Mouse (Mus musculus): ENCODE results near the gene Sumf1.

Gene Sumf1

GRCm38 (mm10) chr6:108146637-108147036 lies 38.7 kb downstream of the Sumf1 start:
- no peak for DNase-seq (ENCODE audit: low spot score)

DNA sequence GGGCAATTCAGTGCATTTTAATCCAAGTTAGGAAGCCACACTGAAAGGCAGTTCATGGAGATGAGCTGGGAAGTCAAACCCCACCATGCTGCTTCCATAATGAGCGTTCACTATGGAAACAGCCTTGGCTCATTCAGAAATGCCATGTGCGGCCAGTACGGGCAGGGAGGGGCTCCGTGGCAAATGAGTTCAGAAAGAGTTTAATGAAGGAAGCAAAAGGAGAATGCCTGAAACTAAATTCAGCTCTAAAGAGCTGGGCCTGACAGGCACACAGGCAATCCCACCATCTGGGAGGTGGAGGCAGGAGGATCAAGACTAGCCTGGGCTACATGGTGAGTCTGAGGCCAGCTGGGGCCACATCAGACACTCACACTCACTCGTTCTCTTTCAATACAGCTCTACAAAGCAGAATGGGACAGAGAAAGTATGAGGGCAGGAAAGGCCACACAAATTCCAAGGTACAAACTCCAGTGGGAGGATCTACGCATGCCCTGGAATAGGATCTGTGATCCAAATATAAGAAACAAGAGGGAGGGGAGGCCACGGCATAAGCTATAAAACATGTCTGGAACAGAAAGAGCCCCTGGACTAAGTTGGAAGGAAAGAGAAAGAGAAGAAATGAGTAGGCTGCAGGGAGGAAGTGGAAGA lies 39.3 kb downstream of the Sumf1 start:
- peak; percentile 81 for DNase-seq (ENCODE audit: low spot score)

DNA sequence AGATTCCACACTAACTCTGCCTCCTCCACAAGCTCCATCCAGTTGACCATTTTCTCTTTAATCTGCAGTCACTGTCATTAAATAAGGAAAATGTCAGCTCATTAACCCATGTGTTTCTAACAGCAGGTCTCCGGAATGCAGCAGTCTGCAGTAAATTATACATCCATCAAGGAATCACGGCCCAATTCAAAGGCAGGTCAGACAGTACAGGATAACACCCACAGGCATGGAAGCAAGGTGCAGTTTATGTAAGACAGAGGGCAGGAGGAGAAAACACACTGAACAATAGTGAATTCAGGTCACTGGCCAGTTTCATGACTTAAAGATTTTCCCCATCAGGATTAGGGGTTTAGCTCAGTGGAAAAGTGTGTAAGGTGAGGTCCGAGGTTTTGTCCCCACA lies 40.1 kb downstream of the Sumf1 start:
- DNase-seq (ENCODE audit: low spot score) = no peak

- no peak for DNase-seq (ENCODE audit: low spot score)
Observed at GRCm38 (mm10) chr6:108142796-108143195, 42.6 kb downstream of the Sumf1 start.

DNA sequence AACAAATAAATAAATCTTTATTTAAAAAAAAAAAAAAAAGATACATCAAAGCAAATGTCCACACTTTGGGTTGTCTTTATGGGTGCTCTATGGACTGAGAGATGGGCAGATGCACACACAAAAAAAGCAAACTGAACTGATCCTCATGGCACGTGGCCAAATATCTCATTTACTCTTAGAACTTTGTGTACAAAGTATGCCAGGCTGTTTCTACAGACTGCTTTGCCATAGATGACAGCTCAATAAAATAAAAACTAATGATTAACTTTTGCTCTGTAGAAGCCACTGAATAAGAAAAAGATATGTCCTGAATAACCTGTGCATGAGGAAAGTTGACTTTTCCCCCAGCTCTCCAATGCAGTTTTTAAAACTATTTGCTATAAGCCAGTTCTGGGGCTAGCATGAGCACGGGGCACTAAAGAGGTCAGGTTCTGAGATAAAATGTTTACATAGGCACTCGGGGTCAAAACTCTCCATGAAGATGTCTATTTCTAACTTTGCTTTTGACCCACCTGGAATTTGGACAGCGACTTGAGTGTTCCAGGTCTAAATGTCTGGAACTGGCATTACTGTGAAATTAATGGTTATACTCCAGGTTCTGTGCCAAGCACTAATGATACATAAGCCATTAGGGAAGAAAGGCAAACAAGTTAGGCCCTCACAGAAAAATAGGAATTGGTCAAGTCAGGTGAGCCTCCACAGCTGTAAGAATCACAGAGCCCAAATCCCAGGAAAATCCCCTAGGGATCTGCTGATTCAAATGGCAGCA lies 44.5 kb downstream of the Sumf1 start:
- DNase-seq (ENCODE audit: low spot score) = no peak

DNA sequence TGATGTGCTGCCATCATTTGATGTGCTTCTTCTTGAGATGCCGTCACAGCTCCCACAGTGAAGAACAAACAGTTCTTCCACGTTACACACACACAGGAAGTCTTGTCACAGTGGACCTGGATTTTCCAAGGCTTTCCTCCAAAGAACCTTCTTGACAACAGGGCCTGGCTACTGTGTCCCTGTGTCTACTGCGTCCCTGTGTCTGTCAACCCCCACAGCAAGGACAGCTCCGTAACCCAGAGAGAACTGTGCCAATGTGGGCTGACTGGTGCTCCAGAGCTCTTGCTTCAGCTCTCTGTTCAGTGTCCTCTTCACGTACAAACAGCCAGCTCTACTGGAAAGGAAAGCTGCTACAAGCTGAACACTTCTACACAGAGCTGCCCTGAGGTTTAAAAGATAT lies 48.4 kb downstream of the Sumf1 start:
- DNase-seq (ENCODE audit: low spot score) = no peak

DNA sequence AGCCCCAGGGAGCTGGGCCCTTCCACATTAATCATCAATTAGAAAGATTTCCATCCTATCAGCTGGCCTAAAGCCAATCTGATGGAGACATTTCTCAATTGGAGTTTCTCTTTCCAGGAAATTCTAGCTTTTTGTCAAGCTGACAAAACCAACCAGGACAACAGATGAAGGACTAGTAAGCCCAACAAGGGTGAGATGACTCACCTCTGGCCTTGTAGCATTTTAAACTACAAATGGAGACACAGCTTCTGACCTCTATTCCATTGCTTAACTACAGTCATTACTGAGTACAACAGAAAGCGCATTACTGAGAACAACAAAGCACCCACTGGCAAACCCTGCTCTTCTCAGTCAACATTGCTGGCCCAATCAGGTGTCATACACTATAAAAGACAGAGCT lies 49.1 kb downstream of the Sumf1 start:
- no peak for DNase-seq (ENCODE audit: low spot score)

GRCm38 (mm10) chr6:108132268-108132935 lies 53.0 kb downstream of the Sumf1 start:
- DNase-seq (ENCODE audit: low spot score) = no peak

DNA sequence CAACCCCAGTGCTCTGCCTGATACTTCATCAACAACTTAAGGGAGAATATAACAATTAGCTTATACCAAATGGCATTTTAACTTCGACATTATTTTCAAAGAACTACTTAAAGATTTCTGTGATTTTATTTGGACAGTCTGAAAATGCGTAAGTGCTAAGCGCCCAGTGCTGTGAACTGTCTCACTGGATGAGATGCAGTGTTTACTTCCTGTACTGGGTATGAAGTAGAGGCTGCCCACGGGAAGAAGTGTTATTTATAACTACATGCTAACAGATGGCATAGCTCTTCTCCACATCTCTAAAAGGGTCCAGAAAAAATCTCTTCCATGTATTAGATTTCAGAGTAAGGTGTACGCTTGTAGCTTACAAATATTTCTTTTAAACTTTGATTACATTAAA lies 54.7 kb downstream of the Sumf1 start:
- no peak for DNase-seq (ENCODE audit: low spot score)

DNA sequence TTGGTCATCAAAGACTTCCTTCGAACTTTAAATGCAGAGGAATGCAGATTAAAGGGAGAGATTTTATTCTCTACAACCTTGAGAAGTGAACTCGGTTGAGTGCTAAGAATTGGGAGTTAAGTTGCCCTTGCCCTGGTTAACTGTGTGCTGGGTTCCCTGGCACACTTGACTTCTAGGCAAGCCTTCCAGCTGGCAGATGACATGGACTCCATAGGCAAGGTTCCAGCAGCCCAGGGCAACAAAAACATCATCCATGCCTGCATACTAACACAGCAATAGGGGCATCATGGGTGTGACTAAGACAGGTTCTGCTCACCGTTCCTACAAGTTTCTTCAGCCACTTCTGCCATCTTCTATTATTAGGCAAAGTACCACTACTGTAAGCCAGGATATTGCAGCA lies 58.8 kb downstream of the Sumf1 start:
- no peak for DNase-seq (ENCODE audit: low spot score)

DNA sequence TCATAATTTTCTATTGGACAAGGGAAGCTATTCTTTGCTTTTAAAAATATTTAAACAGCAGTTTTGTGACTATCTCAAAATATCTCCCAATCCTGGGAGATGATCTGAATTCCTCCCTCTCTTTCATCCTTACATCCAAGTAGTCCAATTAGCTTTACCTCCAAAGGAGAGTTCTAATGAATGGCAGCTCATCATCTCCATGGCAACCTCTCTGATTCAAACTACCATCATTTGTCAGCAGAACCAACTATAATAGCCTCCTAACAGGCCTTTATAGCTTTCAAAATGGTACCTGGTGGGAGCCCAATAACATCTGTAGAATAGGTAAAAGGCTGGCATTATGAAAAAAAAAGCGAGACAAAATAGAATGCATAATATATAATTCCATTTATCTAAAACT lies 59.9 kb downstream of the Sumf1 start:
- no peak for DNase-seq (ENCODE audit: low spot score)

- DNase-seq (ENCODE audit: low spot score) = no peak
Observed at GRCm38 (mm10) chr6:108117881-108118280, 67.5 kb downstream of the Sumf1 start.

- no peak for DNase-seq (ENCODE audit: low spot score)
Observed at GRCm38 (mm10) chr6:108114971-108115370, 70.4 kb downstream of the Sumf1 start.

GRCm38 (mm10) chr6:108111693-108112092 lies 73.7 kb downstream of the Sumf1 start:
- DNase-seq (ENCODE audit: low spot score) = peak; percentile 8

DNA sequence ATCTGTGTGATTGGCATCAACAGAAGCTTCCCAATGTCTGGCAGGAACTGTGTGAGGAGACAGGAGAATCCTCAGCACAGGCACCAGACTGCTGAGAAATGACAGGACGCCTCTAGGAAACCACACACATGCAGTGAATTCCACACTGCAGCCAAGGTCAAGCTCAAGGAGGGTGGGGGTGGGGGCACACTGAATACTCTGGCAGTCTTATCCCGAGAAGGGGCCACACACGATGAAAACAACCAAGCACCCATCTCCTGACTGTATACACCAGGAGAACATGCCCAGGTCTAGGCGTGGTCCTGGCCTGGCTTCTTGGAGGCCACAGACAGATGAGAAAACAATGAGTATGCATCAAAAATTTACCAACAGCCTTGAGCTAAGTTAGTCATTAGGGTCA lies 75.0 kb downstream of the Sumf1 start:
- no peak for DNase-seq (ENCODE audit: low spot score)

GRCm38 (mm10) chr6:108107376-108107775 lies 78.0 kb downstream of the Sumf1 start:
- no peak for DNase-seq (ENCODE audit: low spot score)

DNA sequence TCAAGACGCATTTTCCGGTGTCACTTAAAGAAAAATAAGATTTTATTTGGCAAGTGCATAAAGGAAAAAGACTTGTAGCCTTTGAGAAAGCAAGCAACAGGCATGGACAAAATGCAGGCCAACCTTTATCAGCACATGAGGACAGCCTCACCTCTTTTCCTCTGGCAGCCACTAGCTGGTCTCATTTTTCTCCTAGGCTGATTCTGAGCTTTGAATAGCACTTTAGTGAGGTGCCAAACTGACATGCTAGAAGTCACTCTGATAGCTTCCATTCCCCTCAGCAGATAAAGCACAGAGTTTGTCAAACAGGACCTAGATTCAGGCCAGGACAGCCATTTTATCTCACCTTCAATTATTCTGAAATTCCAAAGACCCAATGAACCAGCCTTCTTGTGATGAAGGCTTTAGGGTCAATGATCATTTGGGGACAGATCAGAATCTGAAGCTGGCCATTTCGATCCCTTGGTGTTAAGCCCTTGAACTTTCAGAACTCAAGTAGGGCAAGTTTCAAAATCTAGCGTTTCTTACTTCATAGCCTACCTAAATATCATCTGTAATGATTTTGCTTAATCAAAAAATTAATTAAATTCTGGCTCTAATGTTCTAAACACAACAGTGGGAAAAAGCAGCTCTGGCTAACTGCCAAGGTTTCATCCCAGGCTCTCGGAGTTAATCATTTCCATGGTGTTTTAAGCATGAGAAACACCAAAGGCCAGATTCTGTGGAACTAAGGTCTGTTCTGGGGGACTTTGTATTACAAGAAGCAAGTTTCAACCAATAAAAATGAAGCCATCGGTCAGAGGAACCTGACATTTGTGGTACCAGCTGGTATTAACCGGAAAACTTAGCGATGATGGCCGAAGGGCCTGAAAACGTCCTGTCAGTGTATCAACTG lies 83.2 kb downstream of the Sumf1 start:
- DNase-seq (ENCODE audit: low spot score) = no peak

- peak; percentile 6 for DNase-seq (ENCODE audit: low spot score)
Observed at GRCm38 (mm10) chr6:108098846-108099217, 86.5 kb downstream of the Sumf1 start.

DNA sequence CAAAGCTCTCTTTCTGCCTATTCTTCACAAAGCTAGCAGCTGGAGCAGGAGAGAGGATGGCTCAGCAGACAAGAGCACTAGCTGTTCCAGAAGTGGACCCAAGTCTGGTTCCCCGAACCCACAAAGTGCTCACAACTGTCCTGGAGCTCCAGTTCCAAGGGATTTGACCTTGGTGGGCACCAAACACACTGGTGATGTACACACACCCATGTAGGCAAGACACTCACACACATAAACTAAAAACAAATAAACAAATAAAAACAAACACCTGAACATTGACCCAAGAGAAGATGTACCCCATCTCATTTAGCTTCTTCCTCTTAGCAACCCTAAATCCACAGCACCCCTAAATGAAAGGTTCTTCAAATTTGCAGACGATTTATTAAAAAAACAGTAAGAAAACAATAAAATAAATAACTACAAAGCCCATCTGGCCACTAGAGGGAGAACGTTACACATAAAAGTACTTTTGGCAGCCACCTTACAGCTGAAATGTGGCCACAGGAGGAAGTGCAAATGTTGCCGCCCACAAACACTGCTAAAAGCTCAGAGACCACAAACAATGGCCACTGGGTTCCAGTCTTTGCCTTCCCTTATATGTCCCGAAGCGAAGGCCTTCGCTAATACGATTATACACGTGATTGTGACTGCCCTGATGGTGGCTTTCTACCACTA lies 87.1 kb downstream of the Sumf1 start:
- DNase-seq (ENCODE audit: low spot score) = peak; percentile 87

GRCm38 (mm10) chr6:108095445-108095844 lies 89.9 kb downstream of the Sumf1 start:
- no peak for DNase-seq (ENCODE audit: low spot score)

GRCm38 (mm10) chr6:108093449-108093848 lies 91.9 kb downstream of the Sumf1 start:
- DNase-seq (ENCODE audit: low spot score) = no peak

- no peak for DNase-seq (ENCODE audit: low spot score)
Observed at GRCm38 (mm10) chr6:108092646-108093045, 92.7 kb downstream of the Sumf1 start.

All from embryo, embryonic 10 days (tissue).